Mouse (Mus musculus): ENCODE measurements around the gene Atp1b2. TPM values are rescaled to one million over a fixed set of nuclear protein-coding genes. Genes with fewer than 3 reads are reported as not detected.
A peak's percentile ranks its signal among the peaks of the same experiment; 100 is the strongest.

The Atp1b2 gene
- polyA plus RNA-seq, 1 experiment from 2014 or later: 46.5 TPM

DNA sequence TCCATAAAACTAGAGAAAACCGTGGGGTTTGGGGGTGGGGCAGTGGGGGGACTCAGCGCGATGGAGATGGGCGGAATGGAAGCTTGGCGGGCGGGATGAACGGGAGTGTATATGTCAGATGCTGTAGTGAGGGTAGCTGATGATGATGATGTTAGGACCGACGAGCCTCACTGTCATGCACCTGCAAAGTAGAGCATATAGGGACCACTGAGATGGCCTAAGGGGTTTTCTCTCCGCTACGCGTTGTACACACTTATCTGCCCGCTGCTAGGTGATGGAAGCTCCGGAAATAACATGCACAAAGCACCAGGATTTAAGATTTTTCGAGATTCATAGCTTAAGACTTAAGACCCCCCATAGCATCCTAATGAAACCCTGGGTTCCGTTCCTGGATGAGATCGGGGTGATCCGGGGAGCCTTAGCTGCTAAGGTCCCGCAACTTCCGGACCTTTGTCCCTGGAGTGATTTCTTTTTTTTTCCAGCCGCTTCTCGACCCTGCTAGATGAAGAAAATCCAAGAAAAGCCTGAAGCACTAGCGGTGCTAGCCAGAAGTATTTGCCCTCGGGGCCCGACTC, 25.1 kb downstream of the Atp1b2 start:
- Histone ChIP-seq H3K4me1 (ENCODE audit: control insufficient read depth, insufficient read depth, low read length) (peaks cover 26% of the 10 kb centered on the region), H3K9me3 (ENCODE audit: control insufficient read depth, low read length) (no peaks in the 10 kb centered on the region), H3K4me2 (ENCODE audit: low read length) (peak overlapping the region; percentile 90), H3K27ac (replicated peaks; ENCODE audit: low read depth, low read length) (peak overlapping the region; percentile 94), H3K4me3 (replicated peaks; ENCODE audit: low read depth, low read length) (peak overlapping the region; percentile 79), H3K9ac (replicated peaks; ENCODE audit: low read length) (peak overlapping the region; percentile 77), H3K36me3 (ENCODE audit: control insufficient read depth, insufficient read depth, low read length) (peaks cover 4% of the 10 kb centered on the region; the same call in 1 of the 2 replicates), H3K27me3 (ENCODE audit: control insufficient read depth, insufficient read depth, low read length) (no peaks in the 10 kb centered on the region)
- DNase-seq: peak; percentile 28
- WGBS: under 1% methylated on average over 25 of the region's 25 CpGs
- ATAC-seq (ENCODE audit: low FRiP score, low TSS enrichment): peak; percentile 13; the same call in 1 of the 2 replicates

DNA sequence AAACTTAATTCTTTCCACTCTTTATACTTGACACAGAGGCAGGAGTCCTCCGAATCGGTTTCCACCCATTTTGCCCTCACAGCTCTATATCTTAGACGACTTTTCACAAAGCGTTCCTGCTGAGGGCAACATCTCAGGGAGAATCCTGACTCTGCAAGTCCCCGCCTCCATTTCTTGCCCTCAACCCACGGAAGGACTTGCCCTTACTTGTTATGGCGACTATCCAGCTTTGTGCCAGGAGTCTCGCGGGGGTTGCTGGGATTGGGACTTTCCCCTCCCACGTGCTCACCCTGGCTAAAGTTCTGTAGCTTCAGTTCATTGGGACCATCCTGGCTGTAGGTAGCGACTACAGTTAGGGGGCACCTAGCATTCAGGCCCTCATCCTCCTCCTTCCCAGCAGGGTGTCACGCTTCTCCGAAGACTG, 25.6 kb downstream of the Atp1b2 start, which contains the start of the genes Wrap53 and Trp53:
Gene Wrap53, minus strand, starts transcription at position 165 of the 424 bp plus-strand sequence.
Gene Trp53, plus strand, starts transcription at position 269 of the 424 bp plus-strand sequence.
- H3K9me3 ChIP-seq (ENCODE audit: control insufficient read depth, low read length): no peaks in the 10 kb centered on the region
- peak; percentile 96 for DNase-seq

DNA sequence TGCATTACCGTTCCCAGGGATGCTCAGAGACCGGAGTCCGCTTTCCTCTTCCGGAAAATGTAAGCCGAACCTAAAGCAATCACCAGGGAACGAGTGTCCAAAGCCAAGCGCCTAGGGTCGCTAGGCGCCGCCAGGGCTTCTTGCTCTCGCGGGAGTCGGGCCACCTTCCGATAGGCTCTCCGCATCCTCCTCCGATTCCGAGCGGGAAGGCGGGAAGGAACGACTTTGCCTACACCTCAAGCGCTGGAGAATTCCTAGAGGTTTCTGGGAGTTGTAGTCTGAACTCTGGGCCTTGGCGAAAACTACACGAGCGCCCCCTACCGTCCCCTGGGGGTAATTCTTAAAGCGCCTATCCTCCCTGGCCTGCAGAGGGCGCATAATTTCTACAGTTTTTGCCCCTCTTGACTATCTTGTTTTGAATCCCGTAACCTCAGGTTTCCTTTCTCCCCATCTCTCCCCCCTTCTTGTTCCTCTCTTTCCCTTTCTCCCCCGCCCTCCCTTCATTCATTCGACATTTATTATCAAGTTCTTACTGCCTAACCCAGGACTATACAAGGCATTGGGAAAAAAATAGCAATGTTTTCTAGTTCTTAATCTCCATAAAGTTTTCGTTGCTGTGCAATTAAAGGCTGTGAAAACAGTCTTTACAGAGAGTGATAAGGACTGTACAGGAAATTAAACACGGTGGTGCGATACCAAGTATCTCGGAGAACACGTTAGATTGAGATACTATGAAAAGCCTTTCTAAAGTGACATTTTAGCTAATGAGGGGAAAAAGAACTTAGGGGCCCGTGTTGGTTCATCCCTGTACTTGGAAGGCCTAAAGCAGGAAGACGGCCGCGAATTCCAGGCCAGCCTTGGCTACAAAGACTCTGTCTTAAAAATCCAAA, 26.4 kb downstream of the Atp1b2 start:
- H3K27me3 ChIP-seq (ENCODE audit: control insufficient read depth, insufficient read depth, low read length): no peaks in the 10 kb centered on the region
- WGBS: 2% methylated on average over 39 of the region's 39 CpGs
- peak overlapping the region; percentile 94 for H3K27ac ChIP-seq (replicated peaks; ENCODE audit: low read depth, low read length)
- H3K9me3 ChIP-seq (ENCODE audit: control insufficient read depth, low read length): no peaks in the 10 kb centered on the region
- DNase-seq (peak; percentile 99), ATAC-seq (ENCODE audit: low FRiP score, low TSS enrichment) (peak; percentile 87)
- peak overlapping the region; percentile 79 for H3K4me3 ChIP-seq (replicated peaks; ENCODE audit: low read depth, low read length)
- peak overlapping the region; percentile 90 for H3K4me2 ChIP-seq (ENCODE audit: low read length)
- peaks cover 26% of the 10 kb centered on the region for H3K4me1 ChIP-seq (ENCODE audit: control insufficient read depth, insufficient read depth, low read length)
- H3K9ac ChIP-seq (replicated peaks; ENCODE audit: low read length): peak overlapping the region; percentile 75
- peaks cover 6% of the 10 kb centered on the region; the same call in 1 of the 2 replicates for H3K36me3 ChIP-seq (ENCODE audit: control insufficient read depth, insufficient read depth, low read length)

More for the DNA sequence above, 25.6 kb downstream of the Atp1b2 start, which contains the start of the genes Wrap53 and Trp53:
- ATAC-seq (ENCODE audit: low FRiP score, low TSS enrichment): peak; percentile 62
- Histone ChIP-seq H3K4me2 (ENCODE audit: low read length) (peak within 1 kb of the TSS; percentile 90), H3K27ac (replicated peaks; ENCODE audit: low read depth, low read length) (peak within 1 kb of the TSS; percentile 94), H3K4me3 (replicated peaks; ENCODE audit: low read depth, low read length) (peak within 1 kb of the TSS; percentile 79), H3K9ac (replicated peaks; ENCODE audit: low read length) (peak within 1 kb of the TSS; percentile 77), H3K27me3 (ENCODE audit: control insufficient read depth, insufficient read depth, low read length) (no peaks in the 10 kb centered on the region), H3K4me1 (ENCODE audit: control insufficient read depth, insufficient read depth, low read length) (peaks cover 26% of the 10 kb centered on the region), H3K36me3 (ENCODE audit: control insufficient read depth, insufficient read depth, low read length) (peaks cover 6% of the 10 kb centered on the region; the same call in 1 of the 2 replicates)
- WGBS: 0% methylated on average over 13 of the region's 13 CpGs

DNA sequence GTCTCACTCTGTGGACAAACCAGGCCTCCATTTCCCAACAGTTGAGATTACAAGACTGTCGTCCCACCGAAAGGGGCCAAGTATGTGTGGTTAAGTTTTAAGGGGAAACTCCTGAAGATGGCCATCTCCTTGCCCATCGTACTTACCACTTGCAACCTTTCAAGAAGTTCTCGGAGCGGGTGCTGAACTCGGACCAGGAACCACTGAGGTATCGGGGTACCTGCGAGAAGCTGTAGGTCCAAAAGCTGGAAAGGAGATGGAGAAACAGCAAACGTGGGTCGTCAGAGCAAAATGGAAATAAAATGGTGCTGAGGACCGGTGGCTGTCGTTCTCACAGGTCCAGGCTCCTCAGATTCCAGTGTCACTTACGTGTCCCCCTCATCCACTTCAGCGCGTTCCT, 27.4 kb downstream of the Atp1b2 start:
- no peak for ATAC-seq (ENCODE audit: low FRiP score, low TSS enrichment)
- WGBS: 11% methylated on average over 15 of the region's 15 CpGs

DNA sequence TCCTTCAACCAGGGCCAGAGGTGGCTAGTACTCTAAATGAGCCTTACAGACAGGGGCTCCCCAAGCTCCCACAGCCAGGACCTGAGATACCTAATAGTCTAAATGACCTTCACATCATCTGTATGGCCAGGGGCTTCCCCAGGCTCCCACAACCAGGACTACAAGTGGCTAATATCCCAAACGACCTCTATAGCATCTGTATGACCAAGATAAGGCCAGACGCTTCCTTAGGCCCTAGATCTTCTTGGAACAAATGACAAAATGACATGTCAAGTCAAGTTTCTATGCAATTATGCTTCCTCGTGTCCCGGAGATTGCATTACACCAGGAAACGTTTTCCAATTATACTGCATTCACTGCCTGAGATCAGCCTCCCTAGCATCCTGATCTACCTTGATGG, 29.4 kb downstream of the Atp1b2 start:
- H3K4me3 ChIP-seq (replicated peaks; ENCODE audit: low read depth, low read length): no peak overlapping the region
- ATAC-seq (ENCODE audit: low FRiP score, low TSS enrichment) (no peak), DNase-seq (no peak)
- no peaks in the 10 kb centered on the region for H3K27me3 ChIP-seq (ENCODE audit: control insufficient read depth, insufficient read depth, low read length)
- peak overlapping the region; percentile 29; the same call in 1 of the 2 replicates for H3K4me2 ChIP-seq (ENCODE audit: low read length)
- H3K36me3 ChIP-seq (ENCODE audit: control insufficient read depth, insufficient read depth, low read length): peaks cover 15% of the 10 kb centered on the region
- H3K27ac ChIP-seq (replicated peaks; ENCODE audit: low read depth, low read length): no peak overlapping the region
- 76% methylated on average over 5 of the region's 5 CpGs for WGBS
- no peak overlapping the region for H3K9ac ChIP-seq (replicated peaks; ENCODE audit: low read length)
- peaks cover 20% of the 10 kb centered on the region for H3K4me1 ChIP-seq (ENCODE audit: control insufficient read depth, insufficient read depth, low read length)
- no peaks in the 10 kb centered on the region for H3K9me3 ChIP-seq (ENCODE audit: control insufficient read depth, low read length)

More for the DNA sequence above, 27.4 kb downstream of the Atp1b2 start:
- Histone ChIP-seq H3K4me2 (ENCODE audit: low read length) (peak overlapping the region; percentile 90), H3K9ac (replicated peaks; ENCODE audit: low read length) (peak overlapping the region; percentile 75), H3K27ac (replicated peaks; ENCODE audit: low read depth, low read length) (no peak overlapping the region), H3K9me3 (ENCODE audit: control insufficient read depth, low read length) (no peaks in the 10 kb centered on the region), H3K4me3 (replicated peaks; ENCODE audit: low read depth, low read length) (peak overlapping the region; percentile 73), H3K36me3 (ENCODE audit: control insufficient read depth, insufficient read depth, low read length) (peaks cover 6% of the 10 kb centered on the region; the same call in 1 of the 2 replicates), H3K4me1 (ENCODE audit: control insufficient read depth, insufficient read depth, low read length) (peaks cover 26% of the 10 kb centered on the region), H3K27me3 (ENCODE audit: control insufficient read depth, insufficient read depth, low read length) (no peaks in the 10 kb centered on the region)
- DNase-seq: no peak

DNA sequence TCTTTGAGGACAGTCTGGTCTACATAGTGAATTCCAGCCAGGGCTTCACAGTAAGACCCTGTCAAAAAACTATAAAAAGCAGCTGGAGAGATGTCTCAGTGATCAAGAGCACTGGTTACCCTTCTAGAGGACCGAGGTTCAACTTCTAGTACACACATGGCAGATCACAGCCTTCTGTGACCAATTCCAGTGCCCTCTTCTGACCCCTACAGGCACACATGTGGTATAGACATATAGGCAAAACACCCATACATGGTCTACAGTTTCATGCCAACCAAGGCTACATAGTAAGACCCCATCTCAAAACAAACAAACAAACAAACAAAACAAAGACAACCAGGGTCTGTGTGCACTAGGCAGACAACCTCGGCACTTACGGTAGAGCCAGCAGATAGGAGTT, 30.5 kb downstream of the Atp1b2 start:
- peaks cover 20% of the 10 kb centered on the region for H3K4me1 ChIP-seq (ENCODE audit: control insufficient read depth, insufficient read depth, low read length)
- ATAC-seq (ENCODE audit: low FRiP score, low TSS enrichment): no peak
- H3K4me3 ChIP-seq (replicated peaks; ENCODE audit: low read depth, low read length): no peak overlapping the region
- no peaks in the 10 kb centered on the region for H3K27me3 ChIP-seq (ENCODE audit: control insufficient read depth, insufficient read depth, low read length)
- peak; percentile 65 for DNase-seq
- no peak overlapping the region for H3K9ac ChIP-seq (replicated peaks; ENCODE audit: low read length)
- no peak overlapping the region for H3K27ac ChIP-seq (replicated peaks; ENCODE audit: low read depth, low read length)
- no peak overlapping the region for H3K4me2 ChIP-seq (ENCODE audit: low read length)
- H3K36me3 ChIP-seq (ENCODE audit: control insufficient read depth, insufficient read depth, low read length): peaks cover 25% of the 10 kb centered on the region
- H3K9me3 ChIP-seq (ENCODE audit: control insufficient read depth, low read length): no peaks in the 10 kb centered on the region
- 62% methylated on average over 3 of the region's 3 CpGs for WGBS

DNA sequence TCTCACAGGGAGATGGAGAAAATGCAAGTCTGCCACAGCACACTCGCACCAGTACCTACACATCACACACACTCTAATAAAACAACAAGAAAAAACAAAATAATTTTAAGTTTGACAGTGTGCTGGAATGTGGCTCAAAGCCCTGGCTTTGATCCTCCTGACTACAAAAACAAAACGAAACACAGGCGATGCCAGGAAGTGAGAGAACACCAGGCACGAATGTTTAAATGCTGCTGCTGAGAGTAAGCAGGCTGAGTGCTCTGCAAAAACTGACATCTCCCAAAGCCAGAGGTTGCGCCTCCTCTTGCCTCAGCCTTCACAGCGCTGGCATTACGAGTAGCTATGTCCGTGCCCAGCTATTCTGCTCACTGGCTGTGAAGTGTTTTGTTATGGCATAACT, 40.6 kb downstream of the Atp1b2 start:
- H3K4me1 ChIP-seq (ENCODE audit: control insufficient read depth, insufficient read depth, low read length): peaks cover 17% of the 10 kb centered on the region
- H3K9me3 ChIP-seq (ENCODE audit: control insufficient read depth, low read length): no peaks in the 10 kb centered on the region
- H3K36me3 ChIP-seq (ENCODE audit: control insufficient read depth, insufficient read depth, low read length): peaks cover 41% of the 10 kb centered on the region
- no peak for DNase-seq
- 91% methylated on average over 8 of the region's 8 CpGs for WGBS
- ATAC-seq (ENCODE audit: low FRiP score, low TSS enrichment): no peak
- H3K4me2 ChIP-seq (ENCODE audit: low read length): no peak overlapping the region
- H3K27me3 ChIP-seq (ENCODE audit: control insufficient read depth, insufficient read depth, low read length): no peaks in the 10 kb centered on the region
- H3K27ac ChIP-seq (replicated peaks; ENCODE audit: low read depth, low read length): no peak overlapping the region
- H3K9ac ChIP-seq (replicated peaks; ENCODE audit: low read length): no peak overlapping the region
- no peak overlapping the region for H3K4me3 ChIP-seq (replicated peaks; ENCODE audit: low read depth, low read length)

DNA sequence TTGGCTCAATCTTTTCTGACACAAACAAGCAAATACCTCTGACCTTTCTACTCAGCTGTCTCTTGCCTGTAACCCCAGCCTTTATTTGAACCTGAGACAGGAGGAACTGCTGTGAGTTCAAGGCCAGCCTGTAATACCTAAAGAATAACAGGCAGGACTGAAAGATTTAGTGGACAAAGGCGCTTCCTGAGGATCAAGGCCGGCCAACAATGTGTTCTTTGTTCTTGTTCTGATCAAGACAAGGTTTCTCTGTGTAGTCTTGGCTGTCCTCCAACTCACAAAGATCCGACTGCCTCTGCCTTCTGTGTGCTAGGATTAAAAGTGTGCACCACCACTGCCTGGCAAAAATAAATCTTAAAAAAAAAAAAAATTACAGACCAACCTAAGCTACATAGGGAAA, 41.4 kb downstream of the Atp1b2 start:
- Histone ChIP-seq H3K9me3 (ENCODE audit: control insufficient read depth, low read length) (no peaks in the 10 kb centered on the region), H3K9ac (replicated peaks; ENCODE audit: low read length) (no peak overlapping the region), H3K4me1 (ENCODE audit: control insufficient read depth, insufficient read depth, low read length) (peaks cover 18% of the 10 kb centered on the region), H3K36me3 (ENCODE audit: control insufficient read depth, insufficient read depth, low read length) (peaks cover 37% of the 10 kb centered on the region), H3K27me3 (ENCODE audit: control insufficient read depth, insufficient read depth, low read length) (no peaks in the 10 kb centered on the region), H3K4me2 (ENCODE audit: low read length) (no peak overlapping the region), H3K27ac (replicated peaks; ENCODE audit: low read depth, low read length) (no peak overlapping the region), H3K4me3 (replicated peaks; ENCODE audit: low read depth, low read length) (no peak overlapping the region)
- DNase-seq (no peak), ATAC-seq (ENCODE audit: low FRiP score, low TSS enrichment) (no peak)
- WGBS: 44% methylated on average over 3 of the region's 3 CpGs
